Mouse (Mus musculus) E14TG2a.4 (cell line): ENCODE results near the gene 1700015G11Rik.

Experiments
- H3K27me3 ChIP-seq: 2 replicates; pipeline ENCODE4 v1.6.1; 2014; ENCODE audit warnings: low read length, control low read depth; ENCODE audit not compliant: insufficient read depth
- H3K36me3 ChIP-seq: 2 replicates; pipeline ENCODE4 v1.6.1; 2014; ENCODE audit warnings: low read length, control low read depth; ENCODE audit not compliant: insufficient read depth
- H3K4me1 ChIP-seq: replicated peaks from 2 replicates; pipeline ENCODE4 v1.6.1; 2014; ENCODE audit warnings: low read depth, low read length, control low read depth
- H3K4me3 ChIP-seq: replicated peaks from 2 replicates; pipeline ENCODE4 v1.5.1; 2014; ENCODE audit warnings: mild to moderate bottlenecking, low read length
- H3K9me3 ChIP-seq: 2 replicates; pipeline ENCODE4 v1.6.1; 2014; ENCODE audit warnings: low read length, control low read depth
- CTCF ChIP-seq: conservative IDR thresholded peaks from 2 replicates; pipeline ENCODE4 v1.5.1; 2014; ENCODE audit warnings: low read length
- NANOG ChIP-seq: IDR thresholded peaks from 2 replicates; pipeline ENCODE4 v1.6.1; 2014; ENCODE audit warnings: borderline replicate concordance, low read length, mixed read lengths
- POU5F1 ChIP-seq: IDR thresholded peaks from 2 replicates; pipeline ENCODE4 v1.6.1; 2014; ENCODE audit warnings: low read length, borderline replicate concordance

Gene 1700015G11Rik

DNA sequence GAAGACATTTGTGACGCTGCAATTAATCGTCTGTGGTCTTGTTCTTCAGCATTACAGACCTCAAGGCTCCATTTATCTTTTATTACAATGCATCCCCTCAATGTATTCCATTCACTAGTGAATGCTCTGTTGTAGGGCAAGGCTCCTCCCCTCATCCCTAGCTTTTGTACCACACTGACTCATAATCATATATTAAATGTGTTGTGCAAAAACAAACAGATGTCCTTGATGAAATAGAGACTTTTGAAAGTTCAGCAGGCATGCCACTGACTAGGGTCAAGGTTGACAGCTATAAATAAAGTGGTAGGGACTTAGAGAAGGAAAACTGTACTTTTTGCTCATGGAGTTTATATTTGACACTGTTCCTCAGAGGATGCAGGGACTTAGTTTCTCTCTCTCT lies 42.0 kb downstream of the 1700015G11Rik start:
- no peaks in the 10 kb centered on the region for H3K4me1 ChIP-seq
- no peaks in the 10 kb centered on the region for H3K36me3 ChIP-seq
- no peak for TF ChIP-seq CTCF
- no peak for TF ChIP-seq POU5F1
- no peak for TF ChIP-seq NANOG
- no peak overlapping the region for H3K4me3 ChIP-seq
- H3K27me3 ChIP-seq, result no peaks in the 10 kb centered on the region
- H3K9me3 ChIP-seq, result no peaks in the 10 kb centered on the region

GRCm38 (mm10) chr7:51973091-51973490 lies 42.4 kb downstream of the 1700015G11Rik start:
- TF ChIP-seq POU5F1 (no peak), CTCF (no peak), NANOG (no peak)
- Histone ChIP-seq H3K27me3 (no peaks in the 10 kb centered on the region), H3K4me3 (no peak overlapping the region)

DNA sequence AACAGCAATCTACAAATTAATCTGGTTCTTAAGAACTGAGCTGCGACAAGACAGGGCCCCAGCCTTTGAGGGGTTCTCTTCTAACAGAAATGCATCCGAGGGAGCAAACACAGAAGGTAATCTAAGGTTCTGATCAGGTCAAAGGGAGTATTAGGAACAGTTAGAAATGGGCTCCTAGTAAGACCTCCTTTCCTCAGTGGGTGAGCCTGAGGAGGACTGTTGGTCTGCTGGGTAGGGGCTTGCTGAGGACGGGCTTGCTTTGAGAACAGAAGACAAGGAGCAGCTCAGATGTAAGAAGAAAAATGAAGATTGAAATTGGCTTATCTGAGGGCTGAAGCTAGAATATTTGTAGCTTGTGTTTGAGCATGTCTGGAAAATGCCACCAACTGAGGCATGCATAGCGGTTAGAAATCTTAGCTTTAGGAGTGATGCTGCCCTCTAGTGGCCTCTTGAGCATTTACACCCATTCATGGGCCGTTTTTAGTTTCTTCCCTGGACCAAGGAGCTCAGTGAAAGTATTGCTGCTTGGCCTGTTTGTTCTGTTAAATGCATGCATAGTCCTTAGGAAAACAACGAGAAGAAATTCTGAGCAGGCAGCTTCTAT lies 43.2 kb downstream of the 1700015G11Rik start:
- TF ChIP-seq POU5F1 (no peak), CTCF (peak; percentile 74)
- H3K4me1 ChIP-seq, result no peaks in the 10 kb centered on the region
- H3K27me3 ChIP-seq, result no peaks in the 10 kb centered on the region
- no peaks in the 10 kb centered on the region for H3K9me3 ChIP-seq
- no peaks in the 10 kb centered on the region for H3K36me3 ChIP-seq
- H3K4me3 ChIP-seq, result no peak overlapping the region

More at GRCm38 (mm10) chr7:51973091-51973490, 42.4 kb downstream of the 1700015G11Rik start:
- Histone ChIP-seq H3K4me1 (no peaks in the 10 kb centered on the region), H3K9me3 (no peaks in the 10 kb centered on the region), H3K36me3 (no peaks in the 10 kb centered on the region)

GRCm38 (mm10) chr7:51969379-51969778 lies 46.1 kb downstream of the 1700015G11Rik start:
- no peaks in the 10 kb centered on the region for H3K27me3 ChIP-seq
- no peak overlapping the region for H3K4me3 ChIP-seq
- no peaks in the 10 kb centered on the region for H3K36me3 ChIP-seq
- no peaks in the 10 kb centered on the region for H3K9me3 ChIP-seq
- H3K4me1 ChIP-seq, result no peaks in the 10 kb centered on the region
- TF ChIP-seq NANOG (no peak), CTCF (no peak), POU5F1 (no peak)

GRCm38 (mm10) chr7:51967581-51967980 lies 47.9 kb downstream of the 1700015G11Rik start:
- no peak overlapping the region for H3K4me3 ChIP-seq
- no peaks in the 10 kb centered on the region for H3K9me3 ChIP-seq
- no peak for TF ChIP-seq NANOG
- no peak for TF ChIP-seq CTCF
- TF ChIP-seq POU5F1, result no peak
- no peaks in the 10 kb centered on the region for H3K27me3 ChIP-seq
- 0 out of 2 replicates have a peak, but pooled peaks cover 3% of the 10 kb centered on the region for H3K4me1 ChIP-seq
- H3K36me3 ChIP-seq, result no peaks in the 10 kb centered on the region

DNA sequence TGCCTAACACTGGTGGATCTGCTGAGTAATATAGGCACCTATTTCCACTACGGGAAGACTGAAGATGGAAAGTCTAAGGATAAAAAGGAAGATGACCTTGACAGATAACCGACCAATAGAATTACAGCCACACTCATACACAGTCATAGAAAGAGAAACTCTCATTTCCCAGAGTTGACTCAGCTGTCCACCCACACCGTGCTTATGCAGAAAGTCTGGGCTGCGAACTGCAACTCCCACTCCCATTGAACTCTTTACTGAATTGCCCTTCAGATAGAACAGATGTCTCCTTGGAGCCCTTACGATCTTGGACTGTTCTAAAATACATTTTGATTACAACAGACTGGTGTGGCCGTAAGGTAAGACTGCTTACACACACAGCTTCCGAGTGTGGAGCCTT lies 50.8 kb downstream of the 1700015G11Rik start:
- Histone ChIP-seq H3K4me3 (no peak overlapping the region), H3K4me1 (peaks cover 3% of the 10 kb centered on the region; the same call in 1 of the 2 replicates), H3K27me3 (no peaks in the 10 kb centered on the region), H3K36me3 (no peaks in the 10 kb centered on the region), H3K9me3 (peaks cover 8% of the 10 kb centered on the region; the same call in 1 of the 2 replicates)
- TF ChIP-seq NANOG, result no peak

GRCm38 (mm10) chr7:51962219-51962952 lies 53.1 kb downstream of the 1700015G11Rik start:
- H3K4me3 ChIP-seq, result no peak overlapping the region
- H3K9me3 ChIP-seq, result peaks cover 8% of the 10 kb centered on the region; the same call in 1 of the 2 replicates
- TF ChIP-seq NANOG, result no peak
- H3K36me3 ChIP-seq, result no peaks in the 10 kb centered on the region
- no peaks in the 10 kb centered on the region for H3K27me3 ChIP-seq
- H3K4me1 ChIP-seq, result peaks cover 23% of the 10 kb centered on the region
